Mouse (Mus musculus) CD4-positive naive resting alpha-beta T cell, adult 57 days (primary cell): ENCODE data around the gene Prl8a1. TPM values are rescaled to one million over a fixed set of nuclear protein-coding genes. Genes with fewer than 3 reads are reported as not detected.

Source experiments
- total RNA-seq: library from RNA; stranded (reverse); gene quantifications from one replicate; pipeline ENCODE4 v1.2.4, GENCODE M21; 2023

Gene Prl8a1
- not detected for total RNA-seq

GRCm38 (mm10) chr13:27582071-27582470 lies at the start of gene Prl8a1:
Prl8a1 (minus strand) TSS chr13:27582171.

GRCm38 (mm10) chr13:27610482-27610881 lies 28.5 kb upstream of the Prl8a1 start, which contains the start of gene Prl7b1:
Prl7b1 (minus strand) TSS chr13:27610582.

GRCm38 (mm10) chr13:27564506-27564905 lies 17.5 kb downstream of the Prl8a1 start, which contains the start of gene Prl8a9:
Prl8a9 (minus strand) TSS chr13:27564606.

Other genes with a start within 250 kb of the Prl8a1 start
- not detected for gene Prl8a2, start 236.5 kb downstream of the Prl8a1 start, total RNA-seq
- not detected for gene Prl2b1, start 191.3 kb downstream of the Prl8a1 start, total RNA-seq
- not detected for gene Prl8a6, start 143.5 kb downstream of the Prl8a1 start, total RNA-seq
- not detected for gene Prl8a8, start 69.0 kb downstream of the Prl8a1 start, total RNA-seq
- not detected for gene Prl8a9, start 17.6 kb downstream of the Prl8a1 start, total RNA-seq
- not detected for gene Prl7b1, start 28.4 kb upstream of the Prl8a1 start, total RNA-seq
- not detected for gene Prl7a1, start 60.3 kb upstream of the Prl8a1 start, total RNA-seq
- not detected for gene Prl7a2, start 85.9 kb upstream of the Prl8a1 start, total RNA-seq
- gene Prl7d1, start 134.6 kb upstream of the Prl8a1 start, total RNA-seq: not detected
- not detected for gene Prl7c1, start 198.6 kb upstream of the Prl8a1 start, total RNA-seq
- not detected for gene Prl2a1, start 219.5 kb upstream of the Prl8a1 start, total RNA-seq